Mouse (Mus musculus) neural tube, embryonic 14.5 days (tissue): Measurements from ENCODE around the gene Tnfrsf4. TPM values are rescaled to one million over a fixed set of nuclear protein-coding genes. Genes with fewer than 3 reads are reported as not detected.

Experiments
- ATAC-seq: fragments of 200-750 bp; cut with Nextera tagmentation; 2 replicates; pipeline ENCODE4 v1.8.0; 2017; ENCODE audit warnings: low read depth, mild to moderate bottlenecking, moderate TSS enrichment, moderate library complexity
- H3K27ac ChIP-seq: fragments of 300-500 bp; sonication (generic); 2 replicates; pipeline ENCODE4 v1.5.1; 2014; ENCODE audit warnings: low read depth, mild to moderate bottlenecking, control low read depth, low read length, moderate library complexity, mixed read lengths
- H3K27me3 ChIP-seq: fragments of 300-500 bp; sonication (generic); 2 replicates; pipeline ENCODE4 v1.6.1; 2014; ENCODE audit warnings: low read length; ENCODE audit not compliant: control insufficient read depth, insufficient read depth
- H3K36me3 ChIP-seq: fragments of 300-500 bp; sonication (generic); 2 replicates; pipeline ENCODE4 v1.6.1; 2014; ENCODE audit warnings: low read length, mixed read lengths; ENCODE audit not compliant: control insufficient read depth, insufficient read depth
- H3K4me1 ChIP-seq: fragments of 300-500 bp; sonication (generic); 2 replicates; pipeline ENCODE4 v1.6.1; 2014; ENCODE audit warnings: low read length; ENCODE audit not compliant: control insufficient read depth, insufficient read depth
- H3K4me2 ChIP-seq: fragments of 300-500 bp; sonication (generic); 2 replicates; pipeline ENCODE4 v1.6.1; 2014; ENCODE audit warnings: mild to moderate bottlenecking, low read depth, low read length, control low read depth
- H3K4me3 ChIP-seq: fragments of 300-500 bp; sonication (generic); 2 replicates; pipeline ENCODE4 v1.5.1; 2014; ENCODE audit warnings: low read depth, low read length, control low read depth, mixed read lengths
- H3K9ac ChIP-seq: fragments of 300-500 bp; sonication (generic); replicated peaks from 2 replicates; pipeline ENCODE4 v1.6.1; 2014; ENCODE audit warnings: low read depth, mild to moderate bottlenecking, control low read depth, low read length, mixed read lengths
- H3K9me3 ChIP-seq: fragments of 300-500 bp; sonication (generic); 2 replicates; pipeline ENCODE4 v1.6.1; 2016; ENCODE audit warnings: low read length; ENCODE audit not compliant: control insufficient read depth
- WGBS: fragments of 180-500 bp; shearing (Covaris S2); extraction: QIAGEN DNeasy Blood & Tissue Kit; methylation state at CpG from one replicate; pipeline ENCODE4 v1.1.7; 2014; 5-methylcytosine and 5-hydroxymethylcytosine counted together
- polyA plus RNA-seq: library from polyadenylated mRNA; unstranded; fragments of >200 nt; fragmentation: Nextera tagmentation; extraction: Ambion mirVana; gene quantifications from 2 replicates; pipeline ENCODE4 v1.2.1, GENCODE M21; 2014

The Tnfrsf4 gene
- polyA plus RNA-seq, 1 experiment from 2014 or later, result 0.20 TPM

DNA sequence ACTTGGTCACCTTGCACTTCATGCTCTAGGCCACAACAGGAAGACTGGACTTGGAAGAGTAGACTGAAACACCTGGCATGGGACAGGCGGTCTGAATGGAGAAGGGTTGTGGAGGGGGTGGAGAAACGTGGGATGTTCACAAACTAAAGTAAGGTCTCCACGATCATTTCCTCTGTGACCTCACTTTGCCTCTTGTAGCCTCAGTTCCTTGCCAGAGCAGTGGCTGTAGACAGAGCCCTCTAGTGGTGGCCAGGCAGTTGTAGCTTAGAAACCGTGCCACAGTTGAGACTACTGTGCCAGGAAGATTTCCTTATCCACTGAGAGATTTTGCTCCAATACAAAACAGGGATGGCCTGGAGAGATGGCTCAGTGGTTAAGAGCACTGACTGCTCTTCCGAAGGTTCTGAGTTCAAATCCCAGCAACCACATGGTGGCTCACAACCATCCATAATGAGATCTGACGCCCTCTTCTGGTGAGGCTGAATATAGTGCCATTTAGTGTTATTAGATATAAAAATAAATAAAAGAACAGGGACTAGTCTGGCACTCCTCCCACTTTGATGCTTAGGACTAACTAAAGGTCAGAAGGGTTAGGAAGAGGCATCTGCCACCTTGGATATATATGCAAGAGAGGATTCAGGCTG, 20.0 kb downstream of the Tnfrsf4 start:
- peaks cover 16% of the 10 kb centered on the region for H3K4me1 ChIP-seq
- H3K27ac ChIP-seq, result no peak overlapping the region
- H3K4me2 ChIP-seq, result no peak overlapping the region
- H3K27me3 ChIP-seq, result peaks cover 16% of the 10 kb centered on the region
- no peak overlapping the region for H3K9ac ChIP-seq
- WGBS, result 46% methylated on average over 6 of the region's 6 CpGs
- ATAC-seq, result no peak
- H3K9me3 ChIP-seq, result no peaks in the 10 kb centered on the region
- H3K36me3 ChIP-seq, result no peaks in the 10 kb centered on the region
- H3K4me3 ChIP-seq, result no peak overlapping the region

DNA sequence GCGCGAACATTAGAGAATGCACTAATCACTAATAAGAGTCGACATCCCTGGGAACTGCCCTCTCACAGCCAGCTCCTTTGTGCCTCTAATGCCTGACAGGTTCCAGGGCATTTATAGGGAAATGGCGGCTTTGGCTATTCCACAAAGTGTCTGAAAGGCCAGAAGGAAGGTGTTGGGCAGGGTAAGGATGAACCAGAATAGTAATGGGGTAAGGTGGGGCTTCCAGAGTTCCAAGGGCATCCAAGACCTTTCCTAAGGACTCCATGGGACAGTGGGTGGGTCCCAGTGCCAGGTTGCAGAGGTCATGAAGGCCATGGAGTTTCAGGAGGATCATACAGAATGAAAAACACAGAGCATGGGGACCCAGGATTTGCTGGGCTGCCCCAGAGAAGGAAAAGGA, 20.7 kb downstream of the Tnfrsf4 start:
- H3K4me2 ChIP-seq, result no peak overlapping the region
- no peak overlapping the region for H3K27ac ChIP-seq
- H3K9me3 ChIP-seq, result no peaks in the 10 kb centered on the region
- no peaks in the 10 kb centered on the region for H3K36me3 ChIP-seq
- WGBS, result 49% methylated on average over 4 of the region's 4 CpGs
- no peak overlapping the region for H3K4me3 ChIP-seq
- peaks cover 16% of the 10 kb centered on the region for H3K27me3 ChIP-seq
- H3K9ac ChIP-seq, result no peak overlapping the region
- H3K4me1 ChIP-seq, result peaks cover 16% of the 10 kb centered on the region
- no peak for ATAC-seq

DNA sequence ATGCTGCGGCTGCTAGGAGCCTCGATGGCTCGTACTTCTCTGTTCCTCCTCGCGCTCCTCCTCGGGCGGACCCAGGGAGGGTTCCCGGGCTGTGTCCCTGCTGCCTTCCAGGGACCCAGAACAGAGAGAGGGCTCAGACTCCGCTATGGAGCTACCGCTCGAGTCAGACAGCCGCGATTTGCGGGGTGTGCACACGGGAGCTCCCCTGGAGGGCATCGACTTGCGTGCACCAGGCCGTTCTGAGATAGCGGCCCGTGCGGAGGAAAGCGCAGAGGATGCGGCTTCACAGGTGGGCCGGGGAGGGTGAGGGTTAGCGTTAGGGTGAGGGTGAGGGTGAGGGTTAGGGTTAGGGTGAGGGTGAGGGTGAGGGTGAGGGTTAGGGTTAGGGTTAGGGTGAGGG, 21.3 kb downstream of the Tnfrsf4 start:
- H3K4me3 ChIP-seq, result peak overlapping the region; percentile 17; the same call in 1 of the 2 replicates
- WGBS, result 3% methylated on average over 25 of the region's 25 CpGs
- no peak overlapping the region for H3K9ac ChIP-seq

DNA sequence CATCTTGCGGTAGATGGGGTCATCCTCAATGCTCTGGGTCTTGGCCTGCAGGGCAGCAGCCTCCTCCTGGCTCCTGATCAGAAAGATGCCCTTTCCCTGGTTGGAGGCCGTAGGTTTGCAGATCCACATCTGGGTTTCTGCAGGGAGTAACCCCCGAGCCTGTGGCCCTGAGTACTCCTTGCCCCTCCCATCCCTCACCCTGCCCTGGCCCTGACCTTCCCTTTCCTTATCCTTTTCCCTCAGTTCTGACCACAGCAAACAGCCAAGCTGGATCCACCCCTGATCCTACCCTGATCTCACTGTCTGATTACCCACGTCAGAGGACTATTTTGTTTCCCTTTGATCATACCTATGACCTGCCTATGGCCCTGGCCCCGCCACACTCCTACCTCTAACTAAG, 31.1 kb downstream of the Tnfrsf4 start:
- no peak for ATAC-seq
- 67% methylated on average over 5 of the region's 5 CpGs for WGBS
- H3K4me3 ChIP-seq, result no peak overlapping the region
- H3K4me2 ChIP-seq, result no peak overlapping the region
- no peak overlapping the region for H3K27ac ChIP-seq
- H3K9ac ChIP-seq, result no peak overlapping the region
- no peaks in the 10 kb centered on the region for H3K27me3 ChIP-seq
- H3K36me3 ChIP-seq, result no peaks in the 10 kb centered on the region
- H3K4me1 ChIP-seq, result no peaks in the 10 kb centered on the region
- H3K9me3 ChIP-seq, result no peaks in the 10 kb centered on the region

More for the DNA sequence above, 21.3 kb downstream of the Tnfrsf4 start:
- Histone ChIP-seq H3K36me3 (no peaks in the 10 kb centered on the region), H3K4me1 (peaks cover 16% of the 10 kb centered on the region), H3K9me3 (no peaks in the 10 kb centered on the region), H3K27me3 (peaks cover 16% of the 10 kb centered on the region), H3K27ac (no peak overlapping the region), H3K4me2 (peak overlapping the region; percentile 40)
- ATAC-seq, result no peak

DNA sequence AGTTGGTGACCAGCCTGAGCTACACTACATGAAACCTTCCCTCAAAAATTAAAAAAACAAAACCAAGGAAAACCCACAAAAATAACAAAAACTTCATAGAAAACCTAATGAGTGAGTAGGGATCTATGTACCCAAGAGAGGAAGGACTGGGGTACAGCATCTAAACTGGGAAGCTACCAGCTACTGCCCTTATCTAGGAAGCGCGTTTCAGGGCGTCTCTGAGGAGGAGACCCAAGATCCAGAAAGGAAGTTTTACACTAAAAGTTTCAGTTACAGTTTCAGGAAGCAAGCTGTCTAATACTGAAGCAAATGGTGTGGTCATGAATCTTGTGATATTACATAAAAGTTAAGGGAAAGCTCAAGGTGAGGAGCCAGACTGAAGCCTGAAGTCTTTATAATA, 36.1 kb downstream of the Tnfrsf4 start:
- ATAC-seq, result no peak
- no peaks in the 10 kb centered on the region for H3K4me1 ChIP-seq
- H3K36me3 ChIP-seq, result no peaks in the 10 kb centered on the region
- no peak overlapping the region for H3K4me3 ChIP-seq
- H3K9ac ChIP-seq, result no peak overlapping the region
- no peak overlapping the region for H3K27ac ChIP-seq
- H3K9me3 ChIP-seq, result no peaks in the 10 kb centered on the region
- no peak overlapping the region for H3K4me2 ChIP-seq
- H3K27me3 ChIP-seq, result no peaks in the 10 kb centered on the region
- 81% methylated on average over 3 of the region's 3 CpGs for WGBS

DNA sequence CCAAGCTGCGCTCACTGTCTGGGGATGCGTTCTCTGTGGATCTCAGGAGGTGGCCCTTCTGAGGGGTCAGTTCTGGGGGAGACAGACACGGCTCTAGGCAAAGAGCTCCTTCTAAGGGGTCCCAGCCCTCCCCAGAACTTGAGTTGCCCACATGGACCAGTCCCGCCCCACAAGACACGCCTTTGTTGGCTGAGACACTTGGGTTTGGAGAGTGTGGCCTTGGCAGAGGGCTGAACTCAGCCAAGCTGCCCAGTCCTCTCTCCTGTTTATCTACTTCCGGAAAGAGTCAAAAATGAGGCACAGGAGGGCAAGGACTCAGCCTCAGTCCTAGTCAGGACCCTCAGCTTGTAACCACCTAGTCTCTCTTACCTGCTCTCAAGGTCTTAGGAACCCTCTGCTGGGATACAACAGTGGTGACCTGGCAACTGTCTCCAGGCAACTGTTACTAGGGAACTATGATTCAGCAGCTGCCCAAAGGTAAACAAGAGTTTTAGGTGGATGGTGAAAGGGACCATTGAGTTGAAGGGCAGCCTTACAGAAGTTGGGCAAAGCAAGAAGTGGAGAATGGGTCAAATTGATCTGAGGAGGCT, 36.8 kb downstream of the Tnfrsf4 start:
- WGBS, result 77% methylated on average over 6 of the region's 6 CpGs
- no peak for ATAC-seq
- Histone ChIP-seq H3K27ac (no peak overlapping the region), H3K4me1 (no peaks in the 10 kb centered on the region), H3K27me3 (no peaks in the 10 kb centered on the region), H3K9me3 (no peaks in the 10 kb centered on the region), H3K9ac (no peak overlapping the region), H3K36me3 (no peaks in the 10 kb centered on the region), H3K4me2 (no peak overlapping the region), H3K4me3 (no peak overlapping the region)

DNA sequence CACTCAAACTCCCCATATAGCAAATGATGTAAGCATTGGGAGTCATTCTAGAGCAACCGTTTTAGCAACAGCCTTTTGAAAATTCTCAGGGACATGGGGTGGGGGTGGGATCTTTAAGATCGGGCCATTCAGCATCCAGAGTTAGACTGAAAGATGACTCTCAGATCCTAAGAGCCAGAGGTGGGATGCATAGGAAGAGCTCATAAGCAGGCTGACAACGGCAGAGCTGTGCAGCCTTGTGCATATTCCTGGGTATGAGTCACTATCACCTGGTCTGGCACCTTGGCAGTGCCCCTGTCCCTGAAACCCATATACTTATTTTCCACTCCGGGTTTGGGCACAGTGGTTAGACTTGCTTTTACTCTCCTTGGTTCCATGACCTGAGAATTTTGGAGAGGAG, 39.5 kb downstream of the Tnfrsf4 start:
- no peak overlapping the region for H3K27ac ChIP-seq
- no peak for ATAC-seq
- no peaks in the 10 kb centered on the region for H3K27me3 ChIP-seq
- H3K9me3 ChIP-seq, result no peaks in the 10 kb centered on the region
- H3K4me3 ChIP-seq, result no peak overlapping the region
- no peaks in the 10 kb centered on the region for H3K36me3 ChIP-seq
- H3K4me2 ChIP-seq, result no peak overlapping the region
- no peaks in the 10 kb centered on the region for H3K4me1 ChIP-seq
- 87% methylated on average over 4 of the region's 4 CpGs for WGBS
- no peak overlapping the region for H3K9ac ChIP-seq

DNA sequence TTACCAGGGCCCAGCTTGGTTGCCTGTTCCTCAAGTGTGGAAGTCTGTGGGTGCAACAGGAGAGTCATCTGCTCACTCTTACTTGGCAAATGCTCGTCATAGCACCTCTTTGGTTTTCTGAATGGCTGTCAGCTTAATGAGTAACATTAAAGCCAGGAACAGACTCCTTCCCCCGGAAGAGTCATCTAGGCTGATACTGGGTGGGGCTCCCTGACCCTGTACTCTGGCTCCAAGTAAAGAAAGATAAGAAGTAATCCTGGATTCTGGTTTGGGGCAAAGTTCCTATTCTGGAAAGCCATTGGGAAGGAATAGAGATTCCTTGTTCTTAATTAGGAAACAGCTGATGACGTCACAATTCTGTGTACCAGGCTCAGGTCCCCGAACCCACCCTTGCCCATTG, 40.5 kb downstream of the Tnfrsf4 start:
- H3K4me2 ChIP-seq, result no peak overlapping the region
- no peaks in the 10 kb centered on the region for H3K36me3 ChIP-seq
- H3K9ac ChIP-seq, result no peak overlapping the region
- no peak overlapping the region for H3K4me3 ChIP-seq
- H3K27me3 ChIP-seq, result no peaks in the 10 kb centered on the region
- H3K9me3 ChIP-seq, result no peaks in the 10 kb centered on the region
- H3K27ac ChIP-seq, result no peak overlapping the region
- H3K4me1 ChIP-seq, result no peaks in the 10 kb centered on the region
- no peak for ATAC-seq
- WGBS, result 83% methylated on average over 4 of the region's 4 CpGs

DNA sequence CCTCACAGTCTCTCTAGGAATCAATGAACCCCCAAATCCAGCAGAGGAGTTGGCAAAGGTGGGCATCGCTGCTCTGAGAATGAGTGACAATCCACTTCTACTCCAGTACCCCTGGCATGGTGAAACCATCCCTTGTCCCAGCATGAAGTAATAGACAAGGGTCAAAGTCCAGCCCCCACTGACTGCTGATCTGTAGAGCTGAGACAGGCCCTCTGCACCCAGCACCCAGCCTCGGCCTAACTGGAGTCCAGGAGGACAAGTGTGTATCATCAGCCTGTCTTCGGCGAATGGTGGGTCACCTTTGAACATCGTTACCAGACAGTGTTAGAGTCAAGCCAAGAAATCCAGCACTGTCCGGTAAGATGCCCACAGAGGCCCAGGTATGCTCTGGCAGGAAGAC, 41.0 kb downstream of the Tnfrsf4 start:
- Histone ChIP-seq H3K27ac (no peak overlapping the region), H3K9ac (no peak overlapping the region), H3K27me3 (no peaks in the 10 kb centered on the region), H3K9me3 (no peaks in the 10 kb centered on the region), H3K36me3 (no peaks in the 10 kb centered on the region), H3K4me2 (no peak overlapping the region), H3K4me1 (no peaks in the 10 kb centered on the region), H3K4me3 (no peak overlapping the region)
- 93% methylated on average over 6 of the region's 6 CpGs for WGBS
- no peak for ATAC-seq
